Mouse (Mus musculus): ENCODE results near the gene Egln1.

The Egln1 gene

DNA sequence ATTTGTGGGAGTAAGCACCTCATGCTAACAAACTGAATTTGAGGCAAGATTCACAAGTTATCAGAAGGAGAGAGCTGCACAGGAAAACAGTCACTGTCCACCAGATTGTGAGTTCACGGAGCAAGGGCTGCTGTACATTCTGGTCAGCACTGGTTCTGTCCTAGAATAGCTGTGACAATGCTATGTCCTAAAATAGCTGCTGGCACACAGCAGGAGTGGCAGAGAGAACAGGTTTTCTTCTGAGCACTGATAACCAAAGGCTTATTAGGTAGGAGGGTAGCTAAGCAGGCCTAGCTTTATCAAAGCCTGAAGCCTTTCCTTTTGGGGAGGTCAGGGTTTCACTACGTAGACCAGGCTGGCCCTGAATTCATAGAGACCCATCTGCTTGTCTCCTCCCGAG lies 88.9 kb downstream of the Egln1 start:
- no peak for DNase-seq (ENCODE audit: low spot score)

- no peak for DNase-seq (ENCODE audit: low spot score)
These were observed 89.7 kb downstream of the Egln1 start for GRCm38 (mm10) chr8:124859466-124859865.
